Mouse (Mus musculus) midbrain, embryonic 14.5 days (tissue): ENCODE measurements around the gene Spata48. TPM values are rescaled to one million over a fixed set of nuclear protein-coding genes. Genes with fewer than 3 reads are reported as not detected.

Source experiments
- ATAC-seq: fragments of 200-750 bp; cut with Nextera tagmentation; 2 replicates; pipeline ENCODE4 v1.8.0; 2017; ENCODE audit warnings: moderate number of reproducible peaks, moderate library complexity; ENCODE audit not compliant: low FRiP score, low TSS enrichment
- DNase-seq: peaks from one replicate; pipeline ENCODE4 v3.0.0-alpha.2; 2015
- H3K27ac ChIP-seq: fragments of 300-500 bp; sonication (generic); replicated peaks from 2 replicates; pipeline ENCODE4 v1.5.1; 2014; ENCODE audit warnings: mild to moderate bottlenecking, low read depth, low read length, moderate library complexity
- H3K27me3 ChIP-seq: fragments of 300-500 bp; sonication (generic); 2 replicates; pipeline ENCODE4 v1.6.1; 2014; ENCODE audit warnings: low read length, control low read depth, mixed read lengths; ENCODE audit not compliant: control insufficient read depth, insufficient read depth
- H3K36me3 ChIP-seq: fragments of 300-500 bp; sonication (generic); 2 replicates; pipeline ENCODE4 v1.6.1; 2014; ENCODE audit warnings: low read length, control low read depth; ENCODE audit not compliant: control insufficient read depth, insufficient read depth
- H3K4me1 ChIP-seq: fragments of 300-500 bp; sonication (generic); 2 replicates; pipeline ENCODE4 v1.6.1; 2014; ENCODE audit warnings: mild to moderate bottlenecking, antibody characterized with exemption, low read length, control low read depth; ENCODE audit not compliant: control insufficient read depth, insufficient read depth
- H3K4me2 ChIP-seq: fragments of 300-500 bp; sonication (generic); 2 replicates; pipeline ENCODE4 v1.6.1; 2014; ENCODE audit warnings: mild to moderate bottlenecking, low read length, moderate library complexity
- H3K4me3 ChIP-seq: fragments of 300-500 bp; sonication (generic); replicated peaks from 2 replicates; pipeline ENCODE4 v1.5.1; 2014; ENCODE audit warnings: low read depth, low read length
- H3K9ac ChIP-seq: fragments of 300-500 bp; sonication (generic); replicated peaks from 2 replicates; pipeline ENCODE4 v1.6.1; 2014; ENCODE audit warnings: mild to moderate bottlenecking, low read length, moderate library complexity
- H3K9me3 ChIP-seq: fragments of 300-500 bp; sonication (generic); 2 replicates; pipeline ENCODE4 v1.6.1; 2016; ENCODE audit warnings: low read length, control low read depth, mixed read lengths; ENCODE audit not compliant: control insufficient read depth
- WGBS: fragments of 180-500 bp; shearing (Covaris S2); extraction: QIAGEN DNeasy Blood & Tissue Kit; methylation state at CpG from one replicate; pipeline ENCODE4 v1.1.7; 2014; 5-methylcytosine and 5-hydroxymethylcytosine counted together
- polyA plus RNA-seq: library from polyadenylated mRNA; unstranded; fragments of >200 nt; fragmentation: Nextera tagmentation; extraction: Ambion mirVana; gene quantifications from 2 replicates; pipeline ENCODE4 v1.2.1, GENCODE M21; 2014

The Spata48 gene
- 0.76 and 0.86 TPM in 2 replicates for polyA plus RNA-seq

- peak; percentile 94 for DNase-seq
- Histone ChIP-seq H3K4me1 (peaks cover 6% of the 10 kb centered on the region; the same call in 1 of the 2 replicates), H3K4me3 (peak within 1 kb of the TSS; percentile 63), H3K36me3 (no peaks in the 10 kb centered on the region), H3K9me3 (no peaks in the 10 kb centered on the region), H3K27me3 (no peaks in the 10 kb centered on the region), H3K4me2 (peak within 1 kb of the TSS; percentile 73), H3K27ac (peak within 1 kb of the TSS; percentile 83), H3K9ac (peak within 1 kb of the TSS; percentile 50)
- WGBS = 3% methylated on average over 64 of the region's 66 CpGs
- ATAC-seq = peak; percentile 94
These were observed at the start of gene Spata48, which contains the start of gene Zpbp for GRCm38 (mm10) chr11:11461635-11462560. Spata48 (plus strand) TSS chr11:11462094. Zpbp (minus strand) TSS chr11:11462408.

GRCm38 (mm10) chr11:11414188-11414587 lies 47.7 kb upstream of the Spata48 start:
- no peaks in the 10 kb centered on the region for H3K36me3 ChIP-seq
- H3K4me1 ChIP-seq = no peaks in the 10 kb centered on the region
- no peak overlapping the region for H3K4me3 ChIP-seq
- ATAC-seq (no peak), DNase-seq (no peak)
- no peaks in the 10 kb centered on the region for H3K27me3 ChIP-seq
- WGBS = 84% methylated on average over 5 of the region's 5 CpGs
- no peak overlapping the region for H3K9ac ChIP-seq
- H3K27ac ChIP-seq = no peak overlapping the region
- no peaks in the 10 kb centered on the region for H3K9me3 ChIP-seq
- H3K4me2 ChIP-seq = no peak overlapping the region

- DNase-seq (no peak), ATAC-seq (no peak)
- Histone ChIP-seq H3K4me1 (no peaks in the 10 kb centered on the region), H3K9me3 (no peaks in the 10 kb centered on the region), H3K4me2 (no peak overlapping the region), H3K27me3 (no peaks in the 10 kb centered on the region), H3K27ac (no peak overlapping the region), H3K36me3 (no peaks in the 10 kb centered on the region), H3K4me3 (no peak overlapping the region), H3K9ac (no peak overlapping the region)
- 79% methylated on average over 2 of the region's 2 CpGs for WGBS
These were observed 44.5 kb upstream of the Spata48 start for GRCm38 (mm10) chr11:11417356-11417755.

- no peaks in the 10 kb centered on the region for H3K4me1 ChIP-seq
- ATAC-seq (no peak), DNase-seq (peak; percentile 53)
- H3K36me3 ChIP-seq = no peaks in the 10 kb centered on the region
- H3K4me3 ChIP-seq = no peak overlapping the region
- no peak overlapping the region for H3K4me2 ChIP-seq
- WGBS = 39% methylated on average over 2 of the region's 2 CpGs
- H3K27ac ChIP-seq = no peak overlapping the region
- H3K9me3 ChIP-seq = no peaks in the 10 kb centered on the region
- no peaks in the 10 kb centered on the region for H3K27me3 ChIP-seq
- no peak overlapping the region for H3K9ac ChIP-seq
These were observed 6.9 kb upstream of the Spata48 start for GRCm38 (mm10) chr11:11455037-11455436.

GRCm38 (mm10) chr11:11462561-11462890 lies 632 bp downstream of the Spata48 start:
- DNase-seq (no peak), ATAC-seq (no peak)
- peak overlapping the region; percentile 63 for H3K4me3 ChIP-seq
- no peaks in the 10 kb centered on the region for H3K9me3 ChIP-seq
- peak overlapping the region; percentile 83 for H3K27ac ChIP-seq
- H3K27me3 ChIP-seq = no peaks in the 10 kb centered on the region
- H3K4me1 ChIP-seq = peaks cover 6% of the 10 kb centered on the region; the same call in 1 of the 2 replicates
- H3K9ac ChIP-seq = peak overlapping the region; percentile 50
- WGBS = 87% methylated on average over 5 of the region's 5 CpGs
- H3K4me2 ChIP-seq = peak overlapping the region; percentile 73
- H3K36me3 ChIP-seq = no peaks in the 10 kb centered on the region

GRCm38 (mm10) chr11:11468924-11469323 lies 7.0 kb downstream of the Spata48 start:
- Histone ChIP-seq H3K27me3 (no peaks in the 10 kb centered on the region), H3K9me3 (no peaks in the 10 kb centered on the region), H3K4me1 (no peaks in the 10 kb centered on the region), H3K9ac (no peak overlapping the region), H3K36me3 (no peaks in the 10 kb centered on the region), H3K4me2 (no peak overlapping the region), H3K27ac (no peak overlapping the region), H3K4me3 (no peak overlapping the region)
- ATAC-seq = no peak
- DNase-seq = no peak

GRCm38 (mm10) chr11:11484378-11484777 lies 22.5 kb downstream of the Spata48 start:
- Histone ChIP-seq H3K4me1 (no peaks in the 10 kb centered on the region), H3K27ac (no peak overlapping the region), H3K9ac (no peak overlapping the region), H3K4me3 (no peak overlapping the region), H3K9me3 (no peaks in the 10 kb centered on the region), H3K4me2 (no peak overlapping the region), H3K27me3 (no peaks in the 10 kb centered on the region), H3K36me3 (no peaks in the 10 kb centered on the region)
- ATAC-seq (no peak), DNase-seq (no peak)
- WGBS = 60% methylated on average over 8 of the region's 8 CpGs

GRCm38 (mm10) chr11:11492044-11492443 lies 30.1 kb downstream of the Spata48 start:
- no peak for DNase-seq
- Histone ChIP-seq H3K36me3 (no peaks in the 10 kb centered on the region), H3K9ac (no peak overlapping the region), H3K4me2 (no peak overlapping the region), H3K4me1 (no peaks in the 10 kb centered on the region), H3K4me3 (no peak overlapping the region), H3K9me3 (no peaks in the 10 kb centered on the region), H3K27ac (no peak overlapping the region), H3K27me3 (no peaks in the 10 kb centered on the region)
- 64% methylated on average over 5 of the region's 5 CpGs for WGBS
- no peak for ATAC-seq

GRCm38 (mm10) chr11:11495697-11496096 lies 33.8 kb downstream of the Spata48 start:
- Histone ChIP-seq H3K4me3 (no peak overlapping the region), H3K9ac (no peak overlapping the region), H3K4me1 (no peaks in the 10 kb centered on the region), H3K36me3 (no peaks in the 10 kb centered on the region), H3K9me3 (no peaks in the 10 kb centered on the region), H3K4me2 (no peak overlapping the region), H3K27ac (no peak overlapping the region), H3K27me3 (no peaks in the 10 kb centered on the region)
- ATAC-seq (no peak), DNase-seq (no peak)
- WGBS = 93% methylated on average over 2 of the region's 2 CpGs
